Mouse (Mus musculus) stomach, embryonic 15.5 days (tissue): ENCODE results near the gene Klf8. TPM values are rescaled to one million over a fixed set of nuclear protein-coding genes. Genes with fewer than 3 reads are reported as not detected.

Experiments used
- polyA plus RNA-seq: library from polyadenylated mRNA; unstranded; fragments of >200 nt; fragmentation: Nextera tagmentation; extraction: Ambion mirVana; gene quantifications from 2 replicates; pipeline ENCODE4 v1.2.1, GENCODE M21; 2015

Gene Klf8
- polyA plus RNA-seq, 1 experiment from 2014 or later = 1.2 TPM

Other genes with a start within 250 kb of the Klf8 start
- 1.1 and 1.2 TPM in 2 replicates for gene Usp51, start 231.0 kb upstream of the Klf8 start, polyA plus RNA-seq
- 41.6 and 47.4 TPM in 2 replicates for gene Mageh1, start 199.9 kb upstream of the Klf8 start, polyA plus RNA-seq
- 0.04 TPM in 1 of 2 replicates, not detected in the other for gene Foxr2, start 118.7 kb upstream of the Klf8 start, polyA plus RNA-seq
- 2.0 and 2.6 TPM in 2 replicates for gene Rragb, start 97.5 kb upstream of the Klf8 start, polyA plus RNA-seq